Mouse (Mus musculus): ENCODE measurements around the gene Tmem120b.

- TF ChIP-seq CTCF (IDR thresholded peaks at IDR 0.05; ENCODE audit: control insufficient read depth, insufficient read depth, insufficient read length) = no peak
- no peak for TF ChIP-seq USF1 (IDR thresholded peaks at IDR 0.05; ENCODE audit: low read depth)
- TF ChIP-seq MYOD1 (IDR thresholded peaks at IDR 0.05; ENCODE audit: control insufficient read depth, insufficient read length, low read depth) = no peak
- TF ChIP-seq MAX (IDR thresholded peaks at IDR 0.05) = no peak
- no peak for TF ChIP-seq CEBPB (IDR thresholded peaks at IDR 0.05; ENCODE audit: low read depth)
- no peak for TF ChIP-seq FOSL1 (IDR thresholded peaks at IDR 0.05; ENCODE audit: insufficient read depth, low read length, poor library complexity, severe bottlenecking)
- no peak for TF ChIP-seq MYOG (IDR thresholded peaks at IDR 0.05; ENCODE audit: control insufficient read depth, extremely low read depth, insufficient read length)
Observed at GRCm38 (mm10) chr5:123039120-123039752, 29.0 kb upstream of the Tmem120b start.
